Mouse (Mus musculus): Measurements from ENCODE around the gene Plcd3. TPM values are rescaled to one million over a fixed set of nuclear protein-coding genes. Genes with fewer than 3 reads are reported as not detected.

Gene Plcd3
- polyA plus RNA-seq, 1 experiment, result 27.6 TPM

- no peak for TF ChIP-seq MYOD1 (IDR thresholded peaks at IDR 0.05; ENCODE audit: control insufficient read depth, insufficient read length, low read depth)
- no peak for TF ChIP-seq MAX (IDR thresholded peaks at IDR 0.05)
- TF ChIP-seq USF1 (IDR thresholded peaks at IDR 0.05; ENCODE audit: low read depth), result no peak
- TF ChIP-seq MYOG (IDR thresholded peaks at IDR 0.05; ENCODE audit: control insufficient read depth, extremely low read depth, insufficient read length), result no peak
- TF ChIP-seq CTCF (IDR thresholded peaks at IDR 0.05; ENCODE audit: control insufficient read depth, insufficient read depth, insufficient read length), result no peak
- no peak for TF ChIP-seq FOSL1 (IDR thresholded peaks at IDR 0.05; ENCODE audit: insufficient read depth, low read length, poor library complexity, severe bottlenecking)
- no peak for TF ChIP-seq CEBPB (IDR thresholded peaks at IDR 0.05; ENCODE audit: low read depth)
- Histone ChIP-seq H3K79me3 (ENCODE audit: low read depth) (peaks cover 40% of the 10 kb centered on the region), H3ac (ENCODE audit: control insufficient read depth, insufficient read length, low read depth) (peak overlapping the region; percentile 19), H3K4me3 (ENCODE audit: insufficient read depth, poor library complexity, severe bottlenecking) (no peak overlapping the region), H3K79me2 (ENCODE audit: control insufficient read depth, insufficient read depth) (peaks cover 73% of the 10 kb centered on the region), H3K27me3 (ENCODE audit: control insufficient read depth, insufficient read depth, insufficient read length) (no peaks in the 10 kb centered on the region), H3K36me3 (ENCODE audit: control insufficient read depth, insufficient read depth) (peaks cover 19% of the 10 kb centered on the region)
These were observed 2.8 kb downstream of the Plcd3 start for GRCm38 (mm10) chr11:103098531-103099190.

- Histone ChIP-seq H3K4me3 (ENCODE audit: insufficient read depth, poor library complexity, severe bottlenecking) (no peak overlapping the region), H3K36me3 (ENCODE audit: control insufficient read depth, insufficient read depth) (peaks cover 19% of the 10 kb centered on the region), H3K27me3 (ENCODE audit: control insufficient read depth, insufficient read depth, insufficient read length) (no peaks in the 10 kb centered on the region), H3ac (ENCODE audit: control insufficient read depth, insufficient read length, low read depth) (peak overlapping the region; percentile 5), H3K79me3 (ENCODE audit: low read depth) (peaks cover 42% of the 10 kb centered on the region), H3K79me2 (ENCODE audit: control insufficient read depth, insufficient read depth) (peaks cover 75% of the 10 kb centered on the region)
- TF ChIP-seq MYOG (IDR thresholded peaks at IDR 0.05; ENCODE audit: control insufficient read depth, extremely low read depth, insufficient read length), result no peak
- no peak for TF ChIP-seq CTCF (IDR thresholded peaks at IDR 0.05; ENCODE audit: control insufficient read depth, insufficient read depth, insufficient read length)
- TF ChIP-seq CEBPB (IDR thresholded peaks at IDR 0.05; ENCODE audit: low read depth), result no peak
- TF ChIP-seq MAX (IDR thresholded peaks at IDR 0.05), result no peak
- TF ChIP-seq USF1 (IDR thresholded peaks at IDR 0.05; ENCODE audit: low read depth), result no peak
- TF ChIP-seq MYOD1 (IDR thresholded peaks at IDR 0.05; ENCODE audit: control insufficient read depth, insufficient read length, low read depth), result no peak
- no peak for TF ChIP-seq FOSL1 (IDR thresholded peaks at IDR 0.05; ENCODE audit: insufficient read depth, low read length, poor library complexity, severe bottlenecking)
These were observed 4.2 kb downstream of the Plcd3 start for GRCm38 (mm10) chr11:103096979-103097894.

GRCm38 (mm10) chr11:103095801-103096200 lies 5.7 kb downstream of the Plcd3 start:
- H3ac ChIP-seq (ENCODE audit: control insufficient read depth, insufficient read length, low read depth), result no peak overlapping the region
- TF ChIP-seq FOSL1 (IDR thresholded peaks at IDR 0.05; ENCODE audit: insufficient read depth, low read length, poor library complexity, severe bottlenecking), result no peak
- no peak for TF ChIP-seq MYOG (IDR thresholded peaks at IDR 0.05; ENCODE audit: control insufficient read depth, extremely low read depth, insufficient read length)
- no peaks in the 10 kb centered on the region for H3K27me3 ChIP-seq (ENCODE audit: control insufficient read depth, insufficient read depth, insufficient read length)
- peaks cover 19% of the 10 kb centered on the region for H3K36me3 ChIP-seq (ENCODE audit: control insufficient read depth, insufficient read depth)
- H3K79me2 ChIP-seq (ENCODE audit: control insufficient read depth, insufficient read depth), result peaks cover 68% of the 10 kb centered on the region
- H3K4me3 ChIP-seq (ENCODE audit: insufficient read depth, poor library complexity, severe bottlenecking), result no peak overlapping the region
- peaks cover 36% of the 10 kb centered on the region for H3K79me3 ChIP-seq (ENCODE audit: low read depth)

- H3K36me3 ChIP-seq (ENCODE audit: control insufficient read depth, insufficient read depth), result peaks cover 17% of the 10 kb centered on the region
- H3K79me2 ChIP-seq (ENCODE audit: control insufficient read depth, insufficient read depth), result peaks cover 62% of the 10 kb centered on the region
- no peak overlapping the region for H3K4me3 ChIP-seq (ENCODE audit: insufficient read depth, poor library complexity, severe bottlenecking)
- no peak for TF ChIP-seq FOSL1 (IDR thresholded peaks at IDR 0.05; ENCODE audit: insufficient read depth, low read length, poor library complexity, severe bottlenecking)
- no peak for TF ChIP-seq CTCF (IDR thresholded peaks at IDR 0.05; ENCODE audit: control insufficient read depth, insufficient read depth, insufficient read length)
- TF ChIP-seq CEBPB (IDR thresholded peaks at IDR 0.05; ENCODE audit: low read depth), result no peak
- no peak for TF ChIP-seq MAX (IDR thresholded peaks at IDR 0.05)
- TF ChIP-seq MYOG (IDR thresholded peaks at IDR 0.05; ENCODE audit: control insufficient read depth, extremely low read depth, insufficient read length), result no peak
- TF ChIP-seq MYOD1 (IDR thresholded peaks at IDR 0.05; ENCODE audit: control insufficient read depth, insufficient read length, low read depth), result no peak
- no peak for TF ChIP-seq USF1 (IDR thresholded peaks at IDR 0.05; ENCODE audit: low read depth)
- H3K79me3 ChIP-seq (ENCODE audit: low read depth), result peaks cover 30% of the 10 kb centered on the region
- H3K27me3 ChIP-seq (ENCODE audit: control insufficient read depth, insufficient read depth, insufficient read length), result no peaks in the 10 kb centered on the region
- H3ac ChIP-seq (ENCODE audit: control insufficient read depth, insufficient read length, low read depth), result no peak overlapping the region
These were observed 6.3 kb downstream of the Plcd3 start for GRCm38 (mm10) chr11:103095107-103095670.

- no peak overlapping the region for H3K4me3 ChIP-seq (ENCODE audit: insufficient read depth, poor library complexity, severe bottlenecking)
- no peaks in the 10 kb centered on the region for H3K27me3 ChIP-seq (ENCODE audit: control insufficient read depth, insufficient read depth, insufficient read length)
- TF ChIP-seq CEBPB (IDR thresholded peaks at IDR 0.05; ENCODE audit: low read depth), result no peak
- TF ChIP-seq MAX (IDR thresholded peaks at IDR 0.05), result peak; percentile 40
- TF ChIP-seq CTCF (IDR thresholded peaks at IDR 0.05; ENCODE audit: control insufficient read depth, insufficient read depth, insufficient read length), result no peak
- peak; percentile 40 for TF ChIP-seq FOSL1 (IDR thresholded peaks at IDR 0.05; ENCODE audit: insufficient read depth, low read length, poor library complexity, severe bottlenecking)
- TF ChIP-seq MYOD1 (IDR thresholded peaks at IDR 0.05; ENCODE audit: control insufficient read depth, insufficient read length, low read depth), result no peak
- H3K79me3 ChIP-seq (ENCODE audit: low read depth), result peaks cover 25% of the 10 kb centered on the region
- H3K79me2 ChIP-seq (ENCODE audit: control insufficient read depth, insufficient read depth), result peaks cover 52% of the 10 kb centered on the region
- peaks cover 9% of the 10 kb centered on the region for H3K36me3 ChIP-seq (ENCODE audit: control insufficient read depth, insufficient read depth)
- peak overlapping the region; percentile 18 for H3ac ChIP-seq (ENCODE audit: control insufficient read depth, insufficient read length, low read depth)
These were observed 7.3 kb downstream of the Plcd3 start for GRCm38 (mm10) chr11:103093862-103094833.
